Mouse (Mus musculus) neural tube, embryonic 14.5 days (tissue): ENCODE data around the gene Pla2g4e. TPM values are rescaled to one million over a fixed set of nuclear protein-coding genes. Genes with fewer than 3 reads are reported as not detected.

Source experiments
- ATAC-seq: fragments of 200-750 bp; cut with Nextera tagmentation; 2 replicates; pipeline ENCODE4 v1.8.0; 2017; ENCODE audit warnings: low read depth, mild to moderate bottlenecking, moderate TSS enrichment, moderate library complexity
- H3K27ac ChIP-seq: fragments of 300-500 bp; sonication (generic); 2 replicates; pipeline ENCODE4 v1.5.1; 2014; ENCODE audit warnings: low read depth, mild to moderate bottlenecking, control low read depth, low read length, moderate library complexity, mixed read lengths
- H3K27me3 ChIP-seq: fragments of 300-500 bp; sonication (generic); 2 replicates; pipeline ENCODE4 v1.6.1; 2014; ENCODE audit warnings: low read length; ENCODE audit not compliant: control insufficient read depth, insufficient read depth
- H3K36me3 ChIP-seq: fragments of 300-500 bp; sonication (generic); 2 replicates; pipeline ENCODE4 v1.6.1; 2014; ENCODE audit warnings: low read length, mixed read lengths; ENCODE audit not compliant: control insufficient read depth, insufficient read depth
- H3K4me1 ChIP-seq: fragments of 300-500 bp; sonication (generic); 2 replicates; pipeline ENCODE4 v1.6.1; 2014; ENCODE audit warnings: low read length; ENCODE audit not compliant: control insufficient read depth, insufficient read depth
- H3K4me2 ChIP-seq: fragments of 300-500 bp; sonication (generic); 2 replicates; pipeline ENCODE4 v1.6.1; 2014; ENCODE audit warnings: mild to moderate bottlenecking, low read depth, low read length, control low read depth
- H3K4me3 ChIP-seq: fragments of 300-500 bp; sonication (generic); 2 replicates; pipeline ENCODE4 v1.5.1; 2014; ENCODE audit warnings: low read depth, low read length, control low read depth, mixed read lengths
- H3K9ac ChIP-seq: fragments of 300-500 bp; sonication (generic); replicated peaks from 2 replicates; pipeline ENCODE4 v1.6.1; 2014; ENCODE audit warnings: low read depth, mild to moderate bottlenecking, control low read depth, low read length, mixed read lengths
- H3K9me3 ChIP-seq: fragments of 300-500 bp; sonication (generic); 2 replicates; pipeline ENCODE4 v1.6.1; 2016; ENCODE audit warnings: low read length; ENCODE audit not compliant: control insufficient read depth
- WGBS: fragments of 180-500 bp; shearing (Covaris S2); extraction: QIAGEN DNeasy Blood & Tissue Kit; methylation state at CpG from one replicate; pipeline ENCODE4 v1.1.7; 2014; 5-methylcytosine and 5-hydroxymethylcytosine counted together
- polyA plus RNA-seq: library from polyadenylated mRNA; unstranded; fragments of >200 nt; fragmentation: Nextera tagmentation; extraction: Ambion mirVana; gene quantifications from 2 replicates; pipeline ENCODE4 v1.2.1, GENCODE M21; 2014

Gene Pla2g4e
- polyA plus RNA-seq, 1 experiment from 2014 or later: 7.2 TPM

DNA sequence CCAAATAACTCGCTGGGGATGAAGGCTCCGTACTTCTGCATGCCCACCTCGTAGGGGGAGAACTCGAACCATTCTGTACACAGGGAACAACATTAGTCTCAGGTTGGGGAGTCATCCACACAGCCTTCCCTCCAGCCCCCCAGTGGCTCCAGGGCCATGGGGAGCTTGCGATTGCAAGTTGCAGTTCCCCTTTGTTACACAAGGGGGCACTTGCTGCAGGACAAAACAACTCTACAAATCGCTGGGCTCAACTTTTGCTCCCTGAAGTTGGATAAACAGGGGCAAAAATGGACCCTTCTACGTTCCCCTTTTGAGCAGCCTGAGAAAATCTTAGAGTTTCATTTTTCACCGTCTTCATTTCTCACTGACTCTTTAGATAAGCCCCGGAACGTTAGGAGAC is 71.4 kb downstream of the Pla2g4e start:
- WGBS: 29% methylated on average over 10 of the region's 10 CpGs
- Histone ChIP-seq H3K4me2 (no peak overlapping the region), H3K4me1 (no peaks in the 10 kb centered on the region), H3K27ac (no peak overlapping the region), H3K27me3 (no peaks in the 10 kb centered on the region), H3K9ac (no peak overlapping the region), H3K4me3 (no peak overlapping the region), H3K9me3 (no peaks in the 10 kb centered on the region), H3K36me3 (no peaks in the 10 kb centered on the region)
- no peak for ATAC-seq

DNA sequence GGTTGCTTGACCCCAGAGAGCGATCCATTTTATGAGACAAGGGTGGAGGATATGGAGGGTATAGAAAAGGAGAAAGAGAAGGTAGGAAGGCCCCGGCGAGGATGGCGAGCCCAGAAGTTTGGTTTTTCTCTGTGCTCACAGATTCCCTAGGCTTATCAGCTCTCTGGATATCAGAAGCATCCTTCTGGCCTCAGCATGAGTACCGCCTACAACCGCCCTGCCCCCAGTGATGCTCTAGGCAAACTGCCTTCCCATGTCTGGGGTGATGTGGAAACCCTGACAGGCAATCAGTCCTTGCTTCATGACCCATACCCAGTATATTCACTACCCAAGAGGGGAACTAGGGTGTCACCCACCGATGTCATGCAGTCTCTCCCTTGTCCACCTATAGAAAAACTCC is 73.8 kb downstream of the Pla2g4e start:
- no peaks in the 10 kb centered on the region for H3K9me3 ChIP-seq
- no peaks in the 10 kb centered on the region for H3K4me1 ChIP-seq
- WGBS: 85% methylated on average over 7 of the region's 7 CpGs
- no peak overlapping the region for H3K9ac ChIP-seq
- no peaks in the 10 kb centered on the region for H3K36me3 ChIP-seq
- H3K27ac ChIP-seq: no peak overlapping the region
- H3K27me3 ChIP-seq: no peaks in the 10 kb centered on the region
- no peak overlapping the region for H3K4me2 ChIP-seq
- H3K4me3 ChIP-seq: no peak overlapping the region
- ATAC-seq: no peak

- no peak for ATAC-seq
- H3K27me3 ChIP-seq: no peaks in the 10 kb centered on the region
- no peak overlapping the region for H3K4me3 ChIP-seq
- H3K9me3 ChIP-seq: no peaks in the 10 kb centered on the region
- no peak overlapping the region for H3K27ac ChIP-seq
- H3K36me3 ChIP-seq: no peaks in the 10 kb centered on the region
- no peak overlapping the region for H3K9ac ChIP-seq
- H3K4me2 ChIP-seq: no peak overlapping the region
- WGBS: 55% methylated on average over 1 of the region's 1 CpGs
- no peaks in the 10 kb centered on the region for H3K4me1 ChIP-seq
Measured at GRCm38 (mm10) chr2:120170726-120171125, 74.4 kb downstream of the Pla2g4e start.

- H3K9me3 ChIP-seq: no peaks in the 10 kb centered on the region
- no peak overlapping the region for H3K27ac ChIP-seq
- no peaks in the 10 kb centered on the region for H3K36me3 ChIP-seq
- no peaks in the 10 kb centered on the region for H3K27me3 ChIP-seq
- H3K4me2 ChIP-seq: no peak overlapping the region
- 91% methylated on average over 3 of the region's 3 CpGs for WGBS
- ATAC-seq: no peak
- no peaks in the 10 kb centered on the region for H3K4me1 ChIP-seq
- no peak overlapping the region for H3K4me3 ChIP-seq
- no peak overlapping the region for H3K9ac ChIP-seq
Measured at GRCm38 (mm10) chr2:120169382-120169781, 75.8 kb downstream of the Pla2g4e start.

DNA sequence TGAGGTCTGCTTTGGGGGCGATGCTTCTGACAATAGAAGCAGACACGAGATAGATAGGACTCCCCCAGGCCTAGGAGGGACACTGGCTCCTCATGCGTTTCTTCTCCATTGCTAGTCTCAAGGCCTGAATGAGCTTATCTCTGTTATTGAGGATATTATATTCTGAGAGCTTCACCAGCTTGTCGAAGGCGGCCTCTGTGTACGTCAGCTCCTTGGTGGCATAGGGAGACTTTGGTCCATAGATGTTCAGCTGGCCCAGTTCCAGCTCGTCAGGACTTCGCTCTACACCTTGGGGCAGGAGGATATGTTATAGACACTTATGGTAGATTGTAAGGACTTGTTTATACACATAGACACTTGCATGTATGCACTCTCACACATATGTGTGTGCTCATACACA is 77.4 kb downstream of the Pla2g4e start:
- Histone ChIP-seq H3K4me3 (no peak overlapping the region), H3K4me2 (no peak overlapping the region), H3K9me3 (no peaks in the 10 kb centered on the region), H3K27me3 (no peaks in the 10 kb centered on the region), H3K27ac (no peak overlapping the region), H3K4me1 (no peaks in the 10 kb centered on the region), H3K9ac (no peak overlapping the region), H3K36me3 (no peaks in the 10 kb centered on the region)
- no peak for ATAC-seq
- 89% methylated on average over 8 of the region's 8 CpGs for WGBS

- no peak overlapping the region for H3K4me3 ChIP-seq
- no peaks in the 10 kb centered on the region for H3K36me3 ChIP-seq
- H3K4me1 ChIP-seq: no peaks in the 10 kb centered on the region
- no peak for ATAC-seq
- WGBS: 85% methylated on average over 10 of the region's 10 CpGs
- H3K27me3 ChIP-seq: no peaks in the 10 kb centered on the region
- H3K4me2 ChIP-seq: no peak overlapping the region
- H3K27ac ChIP-seq: no peak overlapping the region
- no peak overlapping the region for H3K9ac ChIP-seq
- H3K9me3 ChIP-seq: no peaks in the 10 kb centered on the region
Measured at GRCm38 (mm10) chr2:120165474-120165873, 79.7 kb downstream of the Pla2g4e start.

GRCm38 (mm10) chr2:120159434-120159833 is 85.7 kb downstream of the Pla2g4e start:
- H3K4me3 ChIP-seq: no peak overlapping the region
- H3K27me3 ChIP-seq: no peaks in the 10 kb centered on the region
- 77% methylated on average over 2 of the region's 2 CpGs for WGBS
- ATAC-seq: no peak
- no peak overlapping the region for H3K27ac ChIP-seq
- no peak overlapping the region for H3K9ac ChIP-seq
- no peaks in the 10 kb centered on the region for H3K9me3 ChIP-seq
- no peaks in the 10 kb centered on the region for H3K36me3 ChIP-seq
- H3K4me2 ChIP-seq: no peak overlapping the region
- no peaks in the 10 kb centered on the region for H3K4me1 ChIP-seq

- no peak for ATAC-seq
- Histone ChIP-seq H3K4me1 (no peaks in the 10 kb centered on the region), H3K4me2 (no peak overlapping the region), H3K4me3 (no peak overlapping the region), H3K9ac (no peak overlapping the region), H3K36me3 (no peaks in the 10 kb centered on the region), H3K27me3 (0 out of 2 replicates have a peak, but pooled peaks cover 3% of the 10 kb centered on the region), H3K9me3 (no peaks in the 10 kb centered on the region), H3K27ac (no peak overlapping the region)
- WGBS: 56% methylated on average over 1 of the region's 1 CpGs
Measured at GRCm38 (mm10) chr2:120158846-120159245, 86.3 kb downstream of the Pla2g4e start.

GRCm38 (mm10) chr2:120158016-120158415 is 87.1 kb downstream of the Pla2g4e start:
- no peak overlapping the region for H3K4me2 ChIP-seq
- H3K4me3 ChIP-seq: no peak overlapping the region
- no peak for ATAC-seq
- H3K27me3 ChIP-seq: 0 out of 2 replicates have a peak, but pooled peaks cover 3% of the 10 kb centered on the region
- WGBS: 65% methylated on average over 5 of the region's 5 CpGs
- H3K9me3 ChIP-seq: no peaks in the 10 kb centered on the region
- H3K4me1 ChIP-seq: no peaks in the 10 kb centered on the region
- H3K36me3 ChIP-seq: no peaks in the 10 kb centered on the region
- H3K9ac ChIP-seq: no peak overlapping the region
- H3K27ac ChIP-seq: no peak overlapping the region

- WGBS: 77% methylated on average over 2 of the region's 2 CpGs
Measured at GRCm38 (mm10) chr2:120157606-120158005, 87.5 kb downstream of the Pla2g4e start.

More at GRCm38 (mm10) chr2:120157606-120158005, 87.5 kb downstream of the Pla2g4e start:
- 0 out of 2 replicates have a peak, but pooled peaks cover 3% of the 10 kb centered on the region for H3K27me3 ChIP-seq
- no peak for ATAC-seq
- no peak overlapping the region for H3K4me2 ChIP-seq
- no peak overlapping the region for H3K4me3 ChIP-seq
- H3K36me3 ChIP-seq: no peaks in the 10 kb centered on the region
- no peaks in the 10 kb centered on the region for H3K9me3 ChIP-seq
- H3K9ac ChIP-seq: no peak overlapping the region
- no peak overlapping the region for H3K27ac ChIP-seq
- no peaks in the 10 kb centered on the region for H3K4me1 ChIP-seq
